Mouse (Mus musculus) intestine, embryonic 15.5 days (tissue): Measurements from ENCODE around the gene Col5a1. TPM values are rescaled to one million over a fixed set of nuclear protein-coding genes. Genes with fewer than 3 reads are reported as not detected.

Experiments used
- ATAC-seq: fragments of 200-750 bp; cut with Nextera tagmentation; 2 replicates; pipeline ENCODE4 v1.8.0; 2017; ENCODE audit warnings: moderate TSS enrichment, moderate library complexity
- H3K27ac ChIP-seq: fragments of 300-500 bp; sonication (generic); 2 replicates; pipeline ENCODE4 v1.5.1; 2015; ENCODE audit warnings: mild to moderate bottlenecking, inconsistent platforms
- H3K27me3 ChIP-seq: fragments of 300-500 bp; sonication (generic); replicated peaks from 2 replicates; pipeline ENCODE4 v1.6.1; 2015; ENCODE audit warnings: inconsistent platforms
- H3K36me3 ChIP-seq: fragments of 300-500 bp; sonication (generic); 2 replicates; pipeline ENCODE4 v1.6.1; 2015; ENCODE audit warnings: inconsistent platforms
- H3K4me1 ChIP-seq: fragments of 300-500 bp; sonication (generic); replicated peaks from 2 replicates; pipeline ENCODE4 v1.6.1; 2015; ENCODE audit warnings: inconsistent platforms
- H3K4me2 ChIP-seq: fragments of 300-500 bp; sonication (generic); replicated peaks from 2 replicates; pipeline ENCODE4 v1.6.1; 2015; ENCODE audit warnings: mild to moderate bottlenecking, inconsistent platforms
- H3K4me3 ChIP-seq: fragments of 300-500 bp; sonication (generic); replicated peaks from 2 replicates; pipeline ENCODE4 v1.5.1; 2015; ENCODE audit warnings: inconsistent platforms
- H3K9ac ChIP-seq: fragments of 300-500 bp; sonication (generic); 2 replicates; pipeline ENCODE4 v1.6.1; 2015; ENCODE audit warnings: inconsistent platforms
- H3K9me3 ChIP-seq: fragments of 300-500 bp; sonication (generic); 2 replicates; pipeline ENCODE4 v1.6.1; 2016; ENCODE audit warnings: inconsistent platforms
- WGBS: fragments of 180-500 bp; shearing (Covaris S2); methylation state at CpG from one replicate; pipeline ENCODE4 v1.1.7; 2015; 5-methylcytosine and 5-hydroxymethylcytosine counted together
- polyA plus RNA-seq: library from polyadenylated mRNA; unstranded; fragments of >200 nt; fragmentation: Nextera tagmentation; extraction: Ambion mirVana; gene quantifications from 2 replicates; pipeline ENCODE4 v1.2.1, GENCODE M21; 2015

Gene Col5a1
- polyA plus RNA-seq, 1 experiment from 2014 or later = 97.9 TPM

DNA sequence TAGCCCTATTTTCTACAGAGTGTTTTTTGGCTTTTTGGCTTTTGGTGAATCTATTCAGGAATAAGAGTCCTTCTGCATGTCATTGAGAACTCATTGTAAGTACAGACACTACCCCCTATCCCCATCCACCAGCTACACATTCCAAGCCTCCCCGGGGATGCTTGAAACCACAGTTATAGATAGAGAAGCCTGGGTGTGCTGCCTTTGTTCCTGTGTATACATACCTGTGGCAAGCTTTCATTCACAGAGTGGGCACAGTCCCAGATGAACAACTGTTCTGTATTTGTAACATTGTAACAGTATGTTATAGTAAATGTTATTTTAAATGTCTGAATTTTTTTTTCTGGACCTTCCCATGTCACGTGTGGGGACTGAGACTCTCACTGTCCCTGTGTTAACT, 19.2 kb downstream of the Col5a1 start:
- Histone ChIP-seq H3K4me3 (no peak overlapping the region), H3K36me3 (no peaks in the 10 kb centered on the region), H3K27me3 (no peaks in the 10 kb centered on the region), H3K9ac (no peak overlapping the region), H3K27ac (no peak overlapping the region), H3K4me1 (0 out of 2 replicates have a peak, but pooled peaks cover 7% of the 10 kb centered on the region), H3K4me2 (no peak overlapping the region), H3K9me3 (no peaks in the 10 kb centered on the region)
- no peak for ATAC-seq
- 68% methylated on average over 2 of the region's 2 CpGs for WGBS

DNA sequence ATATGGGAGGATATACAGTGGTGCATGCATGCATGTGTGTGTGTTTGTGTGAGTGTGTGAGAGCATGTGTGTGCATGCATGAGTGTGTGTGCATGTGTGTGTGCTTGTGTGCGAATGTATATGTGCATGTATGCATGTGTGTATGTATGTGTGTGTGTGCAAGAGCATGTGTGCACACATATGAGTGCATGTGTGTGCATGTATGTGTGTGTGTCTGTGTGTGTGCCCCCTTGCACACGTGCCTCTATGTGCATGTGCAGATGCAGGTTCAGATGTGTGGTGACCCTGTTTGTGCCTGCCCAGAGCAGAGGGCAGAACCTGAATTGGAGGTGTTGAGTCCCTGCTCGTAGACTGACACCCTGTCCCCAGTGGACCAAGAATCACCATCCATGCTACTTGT, 24.3 kb downstream of the Col5a1 start:
- 87% methylated on average over 3 of the region's 3 CpGs for WGBS
- Histone ChIP-seq H3K4me3 (no peak overlapping the region), H3K4me1 (no peaks in the 10 kb centered on the region), H3K27ac (no peak overlapping the region), H3K36me3 (no peaks in the 10 kb centered on the region), H3K9ac (no peak overlapping the region), H3K9me3 (no peaks in the 10 kb centered on the region), H3K4me2 (no peak overlapping the region), H3K27me3 (no peaks in the 10 kb centered on the region)
- ATAC-seq = no peak

DNA sequence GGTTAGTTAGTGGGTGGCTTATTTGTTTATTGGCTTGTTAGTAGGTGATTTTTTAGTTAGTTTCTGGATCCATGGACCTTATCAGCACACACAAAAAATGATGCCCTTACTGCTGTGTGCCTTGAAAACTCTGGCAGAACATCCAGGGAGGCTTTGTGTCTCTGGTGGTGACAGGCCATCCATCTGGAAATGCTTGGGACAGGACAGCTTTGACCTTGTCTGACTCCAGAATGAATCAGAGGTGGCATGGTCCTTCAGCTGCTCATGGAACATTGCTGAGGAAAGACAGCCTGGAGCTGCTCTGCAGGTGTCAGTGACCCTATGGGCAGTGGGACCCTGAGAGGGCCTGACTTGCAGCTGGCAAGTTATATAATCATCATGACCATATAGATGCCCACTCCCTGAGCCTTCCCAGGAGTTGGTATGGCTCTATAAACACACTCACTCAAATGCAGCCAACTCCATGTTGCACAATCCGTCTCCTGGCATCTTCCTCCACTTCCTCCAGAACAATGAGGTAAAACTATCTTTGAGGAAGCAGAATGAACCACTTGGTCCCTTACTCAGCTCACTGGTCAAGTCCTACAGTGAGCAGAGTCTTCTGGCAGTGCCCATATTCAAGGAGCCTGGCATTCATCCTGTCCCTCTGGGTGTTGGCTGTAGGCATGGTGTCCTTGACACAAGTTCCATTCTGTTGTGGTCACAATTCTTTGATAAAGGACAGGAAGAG, 26.5 kb downstream of the Col5a1 start:
- ATAC-seq = no peak
- Histone ChIP-seq H3K36me3 (no peaks in the 10 kb centered on the region), H3K9me3 (no peaks in the 10 kb centered on the region), H3K4me2 (no peak overlapping the region), H3K4me1 (peaks cover 9% of the 10 kb centered on the region; the same call in 1 of the 2 replicates), H3K27me3 (no peaks in the 10 kb centered on the region), H3K27ac (no peak overlapping the region), H3K4me3 (no peak overlapping the region), H3K9ac (no peak overlapping the region)
- WGBS = 73% methylated on average over 1 of the region's 1 CpGs

DNA sequence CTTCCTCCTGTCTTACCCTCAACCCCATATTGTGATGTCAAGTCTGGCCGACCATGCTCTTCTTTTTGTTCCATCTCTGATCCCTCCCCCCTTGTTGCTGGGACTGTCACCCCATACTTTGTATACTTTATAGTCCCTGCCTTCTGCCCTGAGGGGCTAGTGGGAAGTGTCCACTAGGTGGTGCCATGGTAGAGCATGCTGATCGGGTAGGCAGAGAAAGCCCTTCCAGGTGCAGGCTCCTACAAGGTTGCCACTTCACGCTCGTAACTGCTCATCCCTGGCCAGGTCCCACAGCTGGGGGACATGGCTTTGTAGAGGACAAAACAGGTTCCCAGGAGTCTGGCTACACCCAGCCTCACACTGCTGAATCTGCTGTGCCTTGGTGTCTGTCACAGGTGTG, 29.5 kb downstream of the Col5a1 start:
- WGBS = 57% methylated on average over 4 of the region's 4 CpGs
- no peak for ATAC-seq

DNA sequence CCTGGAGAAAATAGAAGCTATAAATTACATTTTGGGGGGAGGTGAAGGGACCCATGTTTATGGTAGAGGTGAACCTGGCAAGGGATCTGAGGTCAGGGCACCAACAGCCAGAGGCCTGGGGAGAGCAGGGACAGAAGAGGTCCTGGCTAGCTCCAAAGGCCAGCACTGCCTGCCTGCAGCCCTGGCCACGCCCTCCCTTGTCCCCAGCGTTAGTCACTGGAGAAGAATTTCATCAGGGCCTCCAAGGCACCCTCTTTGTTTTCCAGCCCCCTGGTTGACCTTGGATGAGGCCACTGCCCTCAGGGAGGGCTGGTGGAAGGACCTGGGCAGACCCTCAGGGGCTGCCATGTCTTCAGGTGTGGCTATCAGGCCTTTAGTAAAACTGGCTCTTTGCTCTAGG, 30.1 kb downstream of the Col5a1 start:
- Histone ChIP-seq H3K27ac (no peak overlapping the region), H3K27me3 (no peaks in the 10 kb centered on the region), H3K36me3 (no peaks in the 10 kb centered on the region), H3K4me3 (no peak overlapping the region), H3K9ac (no peak overlapping the region), H3K4me2 (no peak overlapping the region), H3K9me3 (no peaks in the 10 kb centered on the region), H3K4me1 (peaks cover 9% of the 10 kb centered on the region; the same call in 1 of the 2 replicates)
- peak; percentile 62 for ATAC-seq
- 28% methylated on average over 2 of the region's 2 CpGs for WGBS

More for the DNA sequence above, 29.5 kb downstream of the Col5a1 start:
- Histone ChIP-seq H3K9me3 (no peaks in the 10 kb centered on the region), H3K9ac (no peak overlapping the region), H3K4me1 (peaks cover 9% of the 10 kb centered on the region; the same call in 1 of the 2 replicates), H3K36me3 (no peaks in the 10 kb centered on the region), H3K4me3 (no peak overlapping the region), H3K27me3 (no peaks in the 10 kb centered on the region), H3K4me2 (no peak overlapping the region), H3K27ac (no peak overlapping the region)

DNA sequence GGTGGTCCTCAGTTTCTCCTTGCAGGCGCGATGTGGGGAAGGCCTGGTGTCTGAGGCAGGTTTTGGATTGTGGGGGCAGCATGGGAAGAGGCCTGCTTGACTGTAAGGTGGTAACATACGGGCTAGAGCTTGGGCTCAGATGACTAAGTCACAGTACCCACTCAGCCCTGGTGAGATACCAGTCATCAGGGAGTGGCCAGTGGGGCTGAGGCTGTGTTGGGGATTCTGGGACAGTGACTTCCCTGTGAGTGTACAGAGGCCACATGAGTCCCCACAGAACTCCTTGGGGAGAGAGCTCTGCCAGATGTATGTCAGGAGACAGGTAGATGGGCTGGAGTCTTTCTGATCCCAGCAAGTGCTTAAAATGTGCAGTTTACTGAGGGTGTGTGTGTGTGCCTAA, 31.0 kb downstream of the Col5a1 start:
- 93% methylated on average over 3 of the region's 3 CpGs for WGBS
- H3K27me3 ChIP-seq = no peaks in the 10 kb centered on the region
- no peak overlapping the region for H3K4me2 ChIP-seq
- H3K36me3 ChIP-seq = no peaks in the 10 kb centered on the region
- no peaks in the 10 kb centered on the region for H3K9me3 ChIP-seq
- H3K4me3 ChIP-seq = no peak overlapping the region
- no peak overlapping the region for H3K9ac ChIP-seq
- no peak overlapping the region for H3K27ac ChIP-seq
- ATAC-seq = no peak
- H3K4me1 ChIP-seq = peaks cover 9% of the 10 kb centered on the region; the same call in 1 of the 2 replicates

DNA sequence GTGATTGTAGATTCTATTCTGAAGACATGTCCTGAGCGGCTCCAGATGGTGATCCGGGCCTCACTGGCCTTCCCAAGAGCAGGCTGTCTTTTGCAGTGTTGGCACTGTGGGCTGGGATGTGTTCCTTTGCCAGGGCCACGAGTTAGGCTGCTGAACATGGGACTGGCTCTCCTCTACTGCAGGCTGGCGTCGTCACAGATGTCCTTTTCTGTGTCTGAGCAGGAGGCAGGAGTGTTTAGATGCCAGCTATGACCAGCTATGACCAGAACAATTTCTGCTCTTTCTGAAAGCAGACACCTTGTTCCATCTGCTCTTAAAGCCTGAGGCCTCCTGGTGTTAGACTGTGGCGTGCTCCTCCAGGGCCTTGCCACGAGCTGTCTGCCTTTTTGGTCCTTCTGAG, 31.9 kb downstream of the Col5a1 start:
- WGBS = 78% methylated on average over 7 of the region's 7 CpGs
- H3K4me1 ChIP-seq = peaks cover 9% of the 10 kb centered on the region; the same call in 1 of the 2 replicates
- no peak overlapping the region for H3K27ac ChIP-seq
- H3K27me3 ChIP-seq = no peaks in the 10 kb centered on the region
- no peak for ATAC-seq
- H3K9me3 ChIP-seq = no peaks in the 10 kb centered on the region
- H3K4me2 ChIP-seq = no peak overlapping the region
- no peak overlapping the region for H3K4me3 ChIP-seq
- no peak overlapping the region for H3K9ac ChIP-seq
- H3K36me3 ChIP-seq = no peaks in the 10 kb centered on the region

DNA sequence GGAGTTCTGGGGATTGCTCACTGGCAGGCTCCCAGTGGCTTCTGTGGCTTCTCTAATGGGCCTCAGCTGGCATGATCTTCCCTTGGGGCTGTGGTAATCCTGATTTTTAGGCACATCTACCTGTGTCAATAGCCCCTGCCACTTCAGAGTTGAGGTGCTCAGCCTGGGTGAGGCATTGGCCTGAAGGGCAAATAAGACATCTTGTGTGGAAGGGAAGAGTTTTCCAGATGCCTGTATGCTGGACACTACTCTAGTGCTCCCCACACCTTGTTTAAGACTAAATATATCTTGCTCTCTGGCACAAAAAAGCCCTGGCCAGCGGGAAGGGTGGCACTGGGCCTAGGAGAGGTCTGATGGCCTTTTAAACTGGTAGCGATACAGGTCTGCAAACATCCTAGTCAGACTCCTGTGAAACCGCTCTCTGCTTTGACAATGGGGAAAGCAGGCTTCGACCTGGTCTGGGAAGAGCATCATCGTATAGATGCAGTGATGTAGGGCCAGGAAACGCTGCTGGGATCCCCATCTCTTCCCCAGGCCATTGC, 33.2 kb downstream of the Col5a1 start:
- no peaks in the 10 kb centered on the region for H3K9me3 ChIP-seq
- H3K4me2 ChIP-seq = no peak overlapping the region
- H3K4me3 ChIP-seq = no peak overlapping the region
- ATAC-seq = no peak
- peaks cover 9% of the 10 kb centered on the region; the same call in 1 of the 2 replicates for H3K4me1 ChIP-seq
- no peaks in the 10 kb centered on the region for H3K36me3 ChIP-seq
- WGBS = 91% methylated on average over 6 of the region's 6 CpGs
- no peaks in the 10 kb centered on the region for H3K27me3 ChIP-seq
- H3K27ac ChIP-seq = no peak overlapping the region
- no peak overlapping the region for H3K9ac ChIP-seq

DNA sequence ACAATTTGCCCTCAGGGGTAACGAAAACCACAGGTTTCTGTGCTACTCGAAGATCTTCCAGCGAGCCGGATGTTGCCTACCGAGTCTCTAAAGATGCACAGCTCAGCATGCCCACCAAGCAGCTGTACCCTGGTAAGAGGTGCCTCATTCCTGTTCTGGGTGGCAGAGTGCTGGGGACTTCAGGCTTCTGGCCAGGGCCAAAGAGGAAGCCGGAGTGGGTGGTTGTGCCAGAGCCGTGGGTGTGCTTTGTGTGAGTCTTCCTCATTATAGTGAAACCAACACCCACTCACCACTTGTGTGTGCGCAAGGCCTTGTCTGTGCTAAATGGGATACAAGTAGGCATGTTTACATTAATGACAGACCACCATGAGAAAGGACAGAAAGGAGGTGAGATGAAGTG, 35.8 kb downstream of the Col5a1 start:
- H3K4me2 ChIP-seq = no peak overlapping the region
- no peak overlapping the region for H3K27ac ChIP-seq
- no peaks in the 10 kb centered on the region for H3K4me1 ChIP-seq
- WGBS = 90% methylated on average over 8 of the region's 8 CpGs
- ATAC-seq = no peak
- no peaks in the 10 kb centered on the region for H3K27me3 ChIP-seq
- no peaks in the 10 kb centered on the region for H3K9me3 ChIP-seq
- no peak overlapping the region for H3K4me3 ChIP-seq
- no peaks in the 10 kb centered on the region for H3K36me3 ChIP-seq
- no peak overlapping the region for H3K9ac ChIP-seq

DNA sequence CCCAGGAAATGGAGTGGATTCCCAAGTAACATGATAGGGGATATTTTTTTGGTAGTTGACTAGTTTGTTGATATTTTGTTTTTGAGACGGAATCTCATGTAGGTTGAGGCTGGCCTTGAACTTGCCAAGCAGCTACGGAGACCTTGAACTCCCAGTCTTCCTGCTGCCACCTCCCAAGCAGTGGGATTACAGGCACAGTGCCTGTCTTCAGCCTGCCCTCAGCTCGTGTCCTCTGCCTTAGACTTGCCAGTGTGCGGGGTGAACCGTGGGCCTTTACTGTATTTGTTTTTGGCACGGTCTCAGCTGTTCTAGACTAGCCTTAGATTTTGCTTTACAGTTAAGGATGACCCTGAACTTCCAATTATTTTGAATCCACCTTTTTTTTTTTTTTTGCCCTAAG, 37.5 kb downstream of the Col5a1 start:
- no peak for ATAC-seq
- H3K9ac ChIP-seq = no peak overlapping the region
- no peaks in the 10 kb centered on the region for H3K27me3 ChIP-seq
- WGBS = 84% methylated on average over 6 of the region's 6 CpGs
- H3K4me1 ChIP-seq = no peaks in the 10 kb centered on the region
- H3K36me3 ChIP-seq = 0 out of 2 replicates have a peak, but pooled peaks cover 3% of the 10 kb centered on the region
- no peak overlapping the region for H3K4me2 ChIP-seq
- H3K4me3 ChIP-seq = no peak overlapping the region
- no peaks in the 10 kb centered on the region for H3K9me3 ChIP-seq
- no peak overlapping the region for H3K27ac ChIP-seq

DNA sequence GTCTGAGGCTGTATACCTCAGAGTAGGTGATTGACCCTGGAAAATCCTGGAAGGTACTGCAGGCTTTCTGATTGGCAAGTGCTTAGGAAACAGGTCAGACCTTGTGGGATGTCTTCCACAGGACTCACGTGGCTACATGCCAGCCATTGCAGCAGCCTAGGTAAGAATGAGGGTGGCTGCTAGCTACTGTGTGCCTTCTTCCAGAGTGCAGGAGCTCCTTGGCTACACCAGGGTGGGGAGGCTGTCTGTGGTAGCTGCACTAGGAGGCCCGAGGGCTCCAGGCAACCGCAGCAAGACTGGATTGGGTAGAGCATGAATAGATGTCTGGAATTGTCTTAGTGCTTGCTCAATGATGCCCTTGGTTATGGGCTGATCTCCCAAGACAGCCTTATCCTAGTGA, 38.2 kb downstream of the Col5a1 start:
- 84% methylated on average over 3 of the region's 3 CpGs for whole genome bisulfite sequencing
- no peak overlapping the region for H3K9ac ChIP-seq
- H3K27ac ChIP-seq = no peak overlapping the region
- 0 out of 2 replicates have a peak, but pooled peaks cover 3% of the 10 kb centered on the region for H3K36me3 ChIP-seq
- H3K9me3 ChIP-seq = no peaks in the 10 kb centered on the region
- H3K4me1 ChIP-seq = no peaks in the 10 kb centered on the region
- no peak overlapping the region for H3K4me2 ChIP-seq
- no peak overlapping the region for H3K4me3 ChIP-seq
- ATAC-seq = no peak
- H3K27me3 ChIP-seq = no peaks in the 10 kb centered on the region

DNA sequence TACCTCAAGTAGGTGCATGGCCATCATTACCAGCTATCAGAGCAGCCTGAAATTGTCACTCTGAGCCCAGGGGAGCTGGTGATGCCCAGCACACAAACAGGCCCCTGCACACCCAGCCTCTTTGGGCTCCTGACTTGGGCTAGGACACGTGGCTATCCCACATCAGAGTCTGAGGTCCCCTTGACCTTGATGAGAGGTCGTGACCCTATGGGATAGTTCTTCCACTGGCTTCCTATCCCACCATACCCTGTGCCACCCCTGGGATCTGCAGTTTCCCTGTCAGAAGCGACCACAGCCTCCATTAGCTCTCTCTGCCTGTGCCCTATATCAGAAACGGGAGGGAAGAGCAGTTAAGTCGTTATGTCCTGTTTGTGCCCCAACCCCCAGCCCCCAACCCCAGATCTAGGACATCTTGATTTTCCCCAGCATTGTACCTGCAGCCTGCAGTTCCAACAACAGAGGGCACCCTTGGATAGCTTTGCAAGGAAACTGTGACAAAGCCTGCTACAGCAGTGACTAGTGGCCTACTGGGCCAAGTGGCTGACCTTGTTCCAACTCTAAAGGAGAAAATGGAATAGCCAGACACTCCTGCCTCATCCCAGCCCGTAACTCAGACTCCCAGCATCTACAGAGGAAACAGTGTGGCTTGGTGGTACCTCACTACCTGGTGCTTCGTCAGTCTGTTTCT, 40.4 kb downstream of the Col5a1 start:
- Histone ChIP-seq H3K27ac (no peak overlapping the region), H3K4me1 (peaks cover 11% of the 10 kb centered on the region), H3K36me3 (0 out of 2 replicates have a peak, but pooled peaks cover 3% of the 10 kb centered on the region), H3K4me2 (no peak overlapping the region), H3K9me3 (no peaks in the 10 kb centered on the region), H3K4me3 (no peak overlapping the region), H3K9ac (no peak overlapping the region), H3K27me3 (no peaks in the 10 kb centered on the region)
- 46% methylated on average over 7 of the region's 7 CpGs for WGBS
- ATAC-seq = no peak
